Comparison of ENCODE assay signal across 13 mouse cellular contexts in the genomic region with DNA sequence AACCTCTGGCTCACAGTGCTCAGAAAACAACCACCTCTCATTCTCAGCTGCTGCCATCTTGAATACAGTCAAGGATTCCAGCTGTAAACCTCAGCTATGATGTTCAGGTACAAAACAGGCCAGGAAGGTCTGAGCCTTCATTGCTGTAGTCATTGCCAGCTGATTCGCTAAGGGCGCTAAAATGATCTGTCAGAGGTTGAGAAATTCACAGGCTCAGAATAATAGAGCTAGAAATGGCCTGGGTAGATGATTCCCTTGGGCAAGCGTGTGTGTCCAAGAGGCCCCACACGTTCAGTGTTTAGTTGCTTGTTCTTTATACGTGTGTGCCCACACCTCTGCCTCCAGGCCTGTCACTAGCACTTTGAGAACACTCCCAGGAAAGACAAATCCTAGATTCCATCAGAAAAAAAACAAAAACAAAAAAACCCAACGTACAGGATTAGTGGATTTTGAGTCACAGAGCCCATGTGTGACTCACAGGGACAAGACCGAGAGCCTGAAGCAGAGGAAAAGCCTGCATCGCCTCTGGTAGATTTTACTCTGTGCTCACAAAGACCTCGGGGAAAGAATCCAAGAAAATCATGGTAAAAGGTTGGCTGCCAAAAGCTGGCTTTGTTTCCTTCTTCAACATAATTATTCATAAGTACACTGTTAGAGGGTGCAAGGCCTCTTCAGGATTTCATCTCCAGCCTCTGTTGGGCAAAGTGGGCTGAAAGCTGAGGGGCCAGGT.
A peak's percentile ranks its signal among the peaks of the same experiment; 100 is the strongest.
DNase-seq lines count a peak whose midpoint lies in the region.
"Had no signal": no experiment of that assay in that cellular context is flagged by ENCODE, and none has a peak within 500 bp of the region (broad histone marks: within the 10 kb centered on the region; RNA-seq: fewer than 3 reads in every experiment).

No protein-coding gene starts in this region.

- peak; percentile 67 to 89 for DNase-seq in adrenal gland, adult (ENCODE audit: inconsistent age in 2 of 2, low spot score in 1 of 2)
- no peak for DNase-seq in adrenal gland, postnatal 4 days (ENCODE audit: low spot score in 2 of 2)
- peak; percentile 2 for DNase-seq in heart, adult 8-10 months (ENCODE audit: low spot score)
- DNase-seq in heart, postnatal 36 days, result no peak
- DNase-seq in right cerebral cortex, adult 18-20 months, result peak; percentile 24
- no peak for DNase-seq in right cerebral cortex, postnatal 25 days
- no peak for DNase-seq in spleen, postnatal 4 days (ENCODE audit: low spot score in 2 of 2)
- no peak for DNase-seq in gastrocnemius, postnatal 4 days (ENCODE audit: low spot score in 2 of 2)
- DNase-seq: cerebellum, adult 11 months; kidney, postnatal 25 days; lung, postnatal 4 days; midbrain, embryonic 14.5 days; retina, postnatal 1 day had no signal

- intact Hi-C loops in heart, postnatal 36 days (cut with DNase I), result no loop called here

Comparison
In these comparisons a context has a peak if more than half of its experiments do, and no peak if none do; other contexts are left out.
1. DNase-seq: peak in adrenal gland, adult (2 of 2), heart, adult 8-10 months (single experiment) and right cerebral cortex, adult 18-20 months (single experiment); none in adrenal gland, postnatal 4 days (0 of 2), heart, postnatal 36 days (0 of 2), right cerebral cortex, postnatal 25 days (single experiment), spleen, postnatal 4 days (0 of 2) and gastrocnemius, postnatal 4 days (0 of 2).